Comparison of ENCODE assay signal across 8 mouse cellular contexts in genomic region chr12:41487005-41487404, GRCm38 (mm10). TPM values are rescaled to one million over a fixed set of nuclear protein-coding genes. Genes with fewer than 3 reads are reported as not detected.
A peak's percentile ranks its signal among the peaks of the same experiment; 100 is the strongest.
DNase-seq lines count a peak whose midpoint lies in the region; TF ChIP-seq lines count a peak whose summit lies in the region.

No protein-coding gene starts in this region.

- intact Hi-C loops in left cerebral cortex, adult 2 months (cut with DNase I), result loop anchor here (2.0 to 10.0 kb wide), 5 partner anchors 194 to 1498 kb away; no protein-coding TSS in a partner anchor
- intact Hi-C loops in left cerebral cortex, postnatal 10 days (cut with DNase I), result loop anchor here (2.0 to 10.0 kb wide), 2 partner anchors 372 to 1498 kb away; no protein-coding TSS in a partner anchor

- H3K27ac ChIP-seq in left cerebral cortex, adult 2 months, result no peak overlapping the region

- peak; percentile 26 for DNase-seq in adrenal gland, postnatal 14 days
- no peak for DNase-seq in adrenal gland, postnatal 4 days (ENCODE audit: low spot score in 2 of 2)
- no peak for DNase-seq in left cerebral cortex, adult 2 months (ENCODE audit: extremely low spot score in 1 of 2, low spot score in 2 of 2)
- DNase-seq in left cerebral cortex, postnatal 10 days (ENCODE audit: extremely low spot score in 1 of 2, low spot score in 2 of 2), result no peak
- peak; percentile 76 for DNase-seq in Muller cell, postnatal 12 days (ENCODE audit: inconsistent ontology term)
- peak; percentile 85 for DNase-seq in embryo, embryonic 10.5 days (ENCODE audit: low spot score)
- DNase-seq in mesoderm, embryonic 11.5 days (ENCODE audit: low read depth, low spot score), result peak; percentile 76
- DNase-seq in urinary bladder, adult 18-20 months (ENCODE audit: low spot score in 2 of 2), result no peak

- no peak overlapping the region for H3K4me3 ChIP-seq in left cerebral cortex, adult 2 months

- peak; percentile 95 for TF ChIP-seq CTCF in left cerebral cortex, adult 2 months (IDR thresholded peaks at IDR 0.05)

RNA-seq across cellular contexts. Expression of gene Lrrn3, which starts 0.8 kb away (rescaled TPM):
- total RNA-seq in adrenal gland, postnatal 14 days (2021), result 31.2 and 32.2 TPM in 2 replicates
- total RNA-seq in adrenal gland, postnatal 4 days (2021), result 10 to 100 TPM; 33.0 to 38.5 TPM
- 10 to 100 TPM; 47.7 to 51.3 TPM for total RNA-seq in left cerebral cortex, adult 2 months (2021)
- total RNA-seq in left cerebral cortex, postnatal 10 days (2021), result 10 to 100 TPM; 69.9 to 70.6 TPM

Comparison
In these comparisons a context has a peak if more than half of its experiments do, and no peak if none do; other contexts are left out.
1. DNase-seq: peak in adrenal gland, postnatal 14 days (single experiment), Muller cell, postnatal 12 days (single experiment), embryo, embryonic 10.5 days (single experiment) and mesoderm, embryonic 11.5 days (single experiment); none in adrenal gland, postnatal 4 days (0 of 2), left cerebral cortex, adult 2 months (0 of 2), left cerebral cortex, postnatal 10 days (0 of 2) and urinary bladder, adult 18-20 months (0 of 2).